Mouse (Mus musculus) kidney, postnatal 36 days (tissue): ENCODE measurements around the gene Dusp22.
A peak's percentile ranks its signal among the peaks of the same experiment; 100 is the strongest.

Source experiments
- DNase-seq, 2 experiments: peaks; one replicate each; pipeline ENCODE4 v3.0.0; 2021 to 2022; ENCODE audit warnings: mixed read lengths in 2 of 2

Gene Dusp22

DNA sequence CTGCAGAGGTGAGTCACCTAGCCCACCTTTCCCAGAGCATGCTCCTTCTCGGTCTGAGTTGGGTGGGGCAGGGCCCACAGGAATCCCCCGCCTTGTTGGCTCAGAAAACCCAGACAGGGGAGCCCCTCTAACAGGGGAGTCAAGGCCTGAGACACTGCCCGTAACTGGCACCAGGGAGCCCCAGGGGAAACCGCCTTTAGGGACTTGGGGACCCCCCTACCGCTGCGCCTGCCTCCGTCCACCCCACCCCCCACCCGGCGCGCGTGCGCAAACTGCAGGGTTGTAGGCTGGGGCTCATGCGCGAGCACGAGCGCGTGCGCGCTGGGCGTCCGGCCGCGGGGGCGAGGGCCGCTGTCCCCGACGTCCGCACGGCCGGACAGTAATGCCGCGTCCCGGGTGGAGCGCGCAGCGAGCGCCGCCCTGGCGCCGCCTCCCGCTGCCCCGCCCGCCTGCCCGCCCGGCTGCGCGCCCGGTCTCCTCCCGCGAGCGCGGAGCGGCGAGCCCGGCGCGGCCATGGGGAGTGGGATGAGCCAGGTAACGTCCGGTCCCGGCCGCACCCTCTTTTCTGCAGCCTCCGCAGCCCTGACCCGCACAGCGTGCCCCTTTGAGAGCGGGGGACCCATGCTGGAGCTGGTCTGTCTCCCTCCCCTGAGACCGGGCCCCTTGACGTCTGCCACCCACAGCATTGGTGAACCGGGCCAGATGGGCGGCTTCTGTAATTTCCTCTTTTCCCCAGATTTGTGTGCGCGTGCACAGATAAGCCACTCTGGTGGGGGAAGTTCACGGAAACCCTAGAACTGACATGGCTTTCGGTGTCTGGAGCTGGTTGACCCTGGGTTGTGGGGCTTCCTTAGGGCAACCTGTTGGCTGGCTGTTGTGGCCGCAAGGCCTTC lies at the start of gene Dusp22:
Gene Dusp22 (plus strand): TSS at position 387 of the 893 bp plus-strand sequence.
- peak; percentile 90 to 94 for DNase-seq

DNA sequence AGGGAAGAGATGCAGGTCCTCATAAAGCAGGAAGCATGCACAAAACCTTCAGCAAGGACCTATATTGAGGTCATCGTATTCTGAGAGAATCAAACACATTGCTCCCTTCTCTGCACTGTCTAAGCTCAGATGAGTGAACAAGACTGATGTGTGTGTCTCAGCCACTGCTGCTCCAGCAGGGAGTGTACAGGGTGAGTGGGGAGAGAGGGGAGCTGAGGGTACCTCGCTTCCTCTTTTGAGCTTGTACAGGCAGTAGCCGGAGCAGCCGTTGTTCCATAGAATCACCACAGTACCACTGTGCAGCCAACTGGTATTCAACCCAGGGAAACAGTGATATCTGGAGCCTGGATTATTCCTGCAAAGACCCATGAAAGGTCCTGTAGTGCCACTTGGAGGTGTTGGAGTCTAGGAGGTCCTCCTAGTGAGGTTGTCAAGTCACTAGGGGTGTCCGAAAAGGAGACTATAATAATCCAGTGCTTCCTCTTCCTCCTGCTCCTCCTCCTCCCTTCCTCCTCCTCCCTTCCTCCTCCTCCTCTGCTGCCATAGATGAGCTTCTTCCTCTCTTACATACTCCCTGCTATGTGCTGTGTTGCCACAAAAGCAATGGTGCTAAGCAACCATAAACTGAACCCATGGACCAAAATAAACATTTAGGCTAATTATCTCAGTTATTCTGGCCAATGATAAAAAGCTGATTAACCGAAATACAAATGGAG lies 47.6 kb upstream of the Dusp22 start:
- DNase-seq = no peak

DNA sequence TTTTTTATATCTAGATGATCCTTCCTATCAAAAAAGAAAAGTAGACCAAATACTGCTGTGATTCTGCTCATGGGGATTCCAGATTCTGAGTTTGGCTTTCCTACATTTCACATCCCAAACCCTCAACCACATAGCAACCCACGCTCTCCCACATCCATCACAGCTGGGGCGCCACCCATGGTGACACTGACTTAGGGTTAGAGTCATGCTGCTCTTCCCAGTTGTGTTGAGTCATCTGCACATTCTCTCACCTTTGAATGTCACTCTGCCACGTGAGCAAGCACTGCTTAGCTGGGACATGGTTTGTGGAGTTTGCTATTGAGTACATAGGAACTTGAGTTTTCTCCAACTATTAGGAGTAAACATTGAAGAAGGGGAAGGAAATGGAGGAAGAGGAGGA lies 40.1 kb upstream of the Dusp22 start:
- no peak for DNase-seq

- DNase-seq = no peak
Measured at GRCm38 (mm10) chr13:30628195-30629048, 31.4 kb upstream of the Dusp22 start.

DNA sequence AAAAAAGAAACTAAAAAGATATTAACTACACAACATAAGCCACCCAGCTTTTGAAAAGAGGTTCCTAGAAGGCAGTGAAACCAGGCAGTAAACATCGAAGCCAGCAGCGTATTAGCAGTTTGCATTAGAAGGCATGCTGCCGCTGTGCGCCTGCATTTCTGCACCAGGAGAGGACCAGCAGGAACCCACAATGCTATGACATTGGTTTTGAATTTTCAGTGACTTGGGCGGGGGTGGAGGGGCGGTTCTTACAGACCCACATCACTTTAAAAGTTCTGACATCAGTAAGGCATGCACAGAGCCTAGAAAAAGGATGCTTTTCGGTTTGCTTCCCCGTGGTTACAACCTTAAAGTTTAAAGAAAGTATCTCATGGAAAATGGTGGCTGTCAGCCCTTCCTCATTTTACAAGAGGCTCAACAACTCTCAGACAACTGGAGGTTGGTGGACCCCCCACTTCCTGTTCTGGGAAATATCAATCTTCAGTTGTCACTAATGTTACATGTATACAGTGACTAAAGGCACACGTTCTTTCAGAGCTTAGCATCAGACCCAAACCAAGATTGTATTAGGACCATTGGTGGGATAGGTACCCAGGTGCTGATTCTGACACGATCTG lies 29.9 kb upstream of the Dusp22 start:
- no peak for DNase-seq

DNA sequence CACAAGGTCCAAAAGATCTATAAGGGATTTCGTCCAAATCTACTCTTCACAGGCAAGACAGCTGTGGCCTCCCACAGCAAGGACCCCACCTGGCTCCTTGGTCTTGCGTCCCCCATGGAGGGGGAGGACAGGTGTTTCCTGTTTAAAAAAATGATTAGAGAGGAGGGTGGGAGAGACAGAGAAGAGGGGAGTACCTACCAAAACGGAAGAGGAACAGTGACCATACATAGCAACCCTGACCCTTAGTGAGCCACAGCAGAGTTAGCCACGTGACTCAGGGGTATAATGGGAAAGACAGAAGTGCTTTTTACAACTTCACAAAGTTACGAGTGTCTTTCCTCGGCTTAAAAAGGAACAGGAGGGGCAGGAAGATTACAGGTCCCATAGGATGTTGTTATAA lies 26.8 kb upstream of the Dusp22 start:
- DNase-seq = no peak

DNA sequence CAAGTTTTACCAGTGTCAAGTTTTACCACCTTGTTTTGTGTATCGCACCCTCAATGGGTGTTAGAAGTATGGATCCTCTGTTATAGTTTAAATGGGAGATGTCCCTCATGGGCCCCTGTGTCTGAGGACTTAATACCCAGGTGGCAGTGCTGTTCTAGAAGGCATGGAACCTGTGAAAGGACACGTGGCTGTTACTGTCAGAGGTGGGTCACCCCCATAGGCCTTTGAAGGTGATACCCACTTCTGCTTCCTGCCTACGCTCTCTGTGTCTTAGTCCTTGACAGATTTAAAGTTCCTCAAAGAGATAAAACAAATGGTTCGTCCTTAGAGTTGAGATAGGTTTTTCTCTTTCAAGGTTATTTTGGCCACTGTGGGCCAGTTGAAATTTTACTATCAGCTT lies 23.3 kb upstream of the Dusp22 start:
- DNase-seq = no peak

GRCm38 (mm10) chr13:30638378-30639115 lies 21.3 kb upstream of the Dusp22 start:
- no peak for DNase-seq

GRCm38 (mm10) chr13:30642053-30642452 lies 17.7 kb upstream of the Dusp22 start:
- no peak for DNase-seq

DNA sequence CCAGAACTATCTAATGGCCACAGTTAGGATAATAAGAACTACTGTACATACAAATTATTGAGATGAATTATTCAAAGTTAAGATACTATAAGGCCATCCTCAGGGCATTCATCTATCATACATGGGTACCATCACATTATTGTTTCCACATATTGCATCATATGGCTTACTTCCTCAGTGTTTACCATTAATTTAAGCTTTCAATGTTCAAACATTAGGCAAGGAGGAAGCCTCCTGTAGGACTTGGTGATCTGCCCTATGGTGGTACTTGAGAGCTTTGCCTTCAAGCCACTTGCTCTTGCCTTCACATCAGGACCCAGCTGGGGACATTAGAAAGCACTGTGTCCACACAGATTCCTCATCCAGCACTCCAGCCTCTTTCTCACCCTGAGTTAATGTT lies 11.3 kb upstream of the Dusp22 start:
- no peak for DNase-seq

DNA sequence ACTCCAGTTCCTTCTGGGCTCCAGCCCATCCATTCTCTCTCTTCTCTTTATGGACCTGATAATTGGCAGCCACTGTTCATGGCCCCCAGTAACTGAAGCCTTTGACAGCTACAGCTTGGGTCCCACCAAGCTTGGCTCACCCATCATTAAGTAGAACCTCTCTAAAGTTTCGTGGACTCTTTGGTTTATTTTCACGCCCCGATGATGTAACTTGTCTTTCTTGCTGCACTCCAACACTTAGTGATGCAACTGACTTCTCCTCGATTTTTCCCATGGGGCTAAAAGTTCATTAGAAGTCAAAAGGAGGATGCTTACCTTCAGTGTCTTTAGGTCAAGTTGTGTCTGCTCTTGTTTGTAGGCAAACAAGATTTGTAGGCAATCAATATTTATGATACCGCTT lies 10.6 kb upstream of the Dusp22 start:
- no peak for DNase-seq

- no peak for DNase-seq
Measured at GRCm38 (mm10) chr13:30650684-30651083, 9.1 kb upstream of the Dusp22 start.

- DNase-seq = no peak
Measured at GRCm38 (mm10) chr13:30653051-30653450, 6.7 kb upstream of the Dusp22 start.

GRCm38 (mm10) chr13:30654463-30654862 lies 5.3 kb upstream of the Dusp22 start:
- no peak for DNase-seq

- no peak for DNase-seq
Measured at GRCm38 (mm10) chr13:30656909-30657308, 2.9 kb upstream of the Dusp22 start.

DNA sequence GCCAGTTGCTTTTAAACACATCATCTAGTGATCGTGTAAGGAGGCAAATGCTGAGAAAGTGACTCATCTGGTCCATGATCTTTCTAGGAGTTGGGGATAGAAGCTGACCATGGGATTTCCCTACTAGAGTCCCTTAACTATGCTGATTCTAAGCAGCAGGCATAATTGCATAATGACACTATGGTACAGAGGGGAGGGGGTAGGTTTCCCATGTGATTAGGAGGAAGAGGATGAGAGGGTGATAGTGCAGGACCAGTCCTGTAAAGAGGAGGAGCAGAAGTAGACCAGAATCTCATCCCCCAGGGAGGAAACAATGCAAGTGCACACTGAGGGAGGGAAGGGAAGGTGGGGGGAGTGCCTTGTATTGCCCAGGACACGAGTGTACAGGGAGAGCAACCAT lies 2.0 kb upstream of the Dusp22 start:
- DNase-seq = no peak

GRCm38 (mm10) chr13:30658201-30658996 lies 1.4 kb upstream of the Dusp22 start:
- DNase-seq = no peak

DNA sequence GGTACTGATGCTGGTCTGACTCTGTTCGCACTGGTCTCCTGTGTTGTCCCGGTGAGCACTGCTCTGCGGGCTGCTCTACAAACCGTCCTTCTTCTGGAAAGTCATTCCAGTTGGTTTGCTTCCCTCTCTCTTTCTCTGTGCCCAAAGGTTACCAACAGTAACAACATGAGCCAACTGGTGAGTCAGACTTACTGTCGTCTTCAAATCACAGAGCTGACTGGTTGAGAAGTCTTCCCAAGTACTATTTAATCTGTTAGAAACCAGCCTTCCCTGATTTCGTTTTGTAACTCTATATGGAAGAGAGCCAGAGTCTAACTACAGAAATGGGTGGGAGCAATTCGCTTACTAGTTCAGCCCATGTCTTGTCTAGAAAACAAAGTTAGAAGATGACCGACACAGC lies 5.5 kb downstream of the Dusp22 start:
- DNase-seq = peak; percentile 39 to 57

DNA sequence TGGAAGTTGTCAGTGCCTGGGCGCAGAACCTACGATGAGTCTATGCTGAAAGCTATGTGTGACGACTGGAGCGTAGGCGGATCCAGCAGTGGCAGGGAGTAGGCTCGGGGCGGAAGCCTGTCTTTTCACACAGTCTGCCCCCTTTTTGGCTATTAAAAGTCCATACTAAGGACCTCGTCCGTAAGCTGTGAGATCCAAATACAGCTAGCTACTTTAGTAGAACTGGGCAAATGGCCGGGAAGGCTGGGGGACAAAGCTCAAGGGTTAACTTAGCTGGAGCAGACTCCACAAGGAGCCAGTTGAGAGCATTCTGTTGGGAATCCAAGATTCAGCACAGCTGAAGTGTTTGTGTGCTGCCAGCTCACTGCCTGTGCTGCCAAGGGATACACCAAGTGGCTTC lies 6.7 kb downstream of the Dusp22 start:
- DNase-seq = peak; percentile 80 to 87

- DNase-seq = peak in 1 of 2 experiments; percentile 12
Measured at GRCm38 (mm10) chr13:30668301-30668700, 8.5 kb downstream of the Dusp22 start.

- DNase-seq = no peak
Measured at GRCm38 (mm10) chr13:30669277-30669676, 9.5 kb downstream of the Dusp22 start.
